In genomic region chr10:95117731-95118212, GRCm38 (mm10) we compare ENCODE assay signal across 14 mouse cellular contexts.
DNase-seq lines count a peak whose midpoint lies in the region; ATAC-seq lines count a peak whose summit lies in the region.
"Had no signal": no experiment of that assay in that cellular context is flagged by ENCODE, and none has a peak within 500 bp of the region (broad histone marks: within the 10 kb centered on the region; RNA-seq: fewer than 3 reads in every experiment).

No protein-coding gene starts in this region.

- 0 out of 2 replicates have a peak overlapping the region, but pooled peaks have one; percentile 13 for H3K4me2 ChIP-seq in heart, embryonic 12.5 days
- no peak overlapping the region for H3K4me2 ChIP-seq in liver, embryonic 12.5 days
- no peak overlapping the region for H3K4me2 ChIP-seq in liver, embryonic 11.5 days
- H3K4me2 ChIP-seq in forebrain, embryonic 15.5 days (replicated peaks) = 0 out of 2 replicates have a peak overlapping the region, but pooled peaks have one; percentile 7
- no peak overlapping the region for H3K4me2 ChIP-seq in limb, embryonic 15.5 days
- H3K4me2 ChIP-seq: hindbrain, embryonic 14.5 days; kidney, embryonic 15.5 days; liver, embryonic 15.5 days; neural tube, embryonic 15.5 days had no signal

- ATAC-seq in heart, embryonic 12.5 days (ENCODE audit: insufficient number of reproducible peaks, low FRiP score) = no peak; the same call in 1 of the 2 replicates
- ATAC-seq in liver, embryonic 12.5 days = no peak
- no peak for ATAC-seq in liver, embryonic 11.5 days (replicated peaks; ENCODE audit: low FRiP score)
- peak; percentile 69 for ATAC-seq in forebrain, embryonic 15.5 days (replicated peaks)
- ATAC-seq in limb, embryonic 15.5 days (ENCODE audit: insufficient number of reproducible peaks, low FRiP score, low TSS enrichment, low read depth) = 0 out of 2 replicates have a peak, but pooled peaks have one; percentile 32

- no peak overlapping the region for H3K9ac ChIP-seq in heart, embryonic 12.5 days
- H3K9ac ChIP-seq in liver, embryonic 12.5 days = no peak overlapping the region
- H3K9ac ChIP-seq in liver, embryonic 11.5 days (ENCODE audit: low read depth, low read length) = no peak overlapping the region
- H3K9ac ChIP-seq in forebrain, embryonic 15.5 days (replicated peaks) = no peak overlapping the region
- no peak overlapping the region for H3K9ac ChIP-seq in limb, embryonic 15.5 days
- H3K9ac ChIP-seq: hindbrain, embryonic 14.5 days; kidney, embryonic 15.5 days; liver, embryonic 15.5 days; neural tube, embryonic 15.5 days had no signal

- H3K9me3 ChIP-seq in heart, embryonic 12.5 days (replicated peaks) = no peaks in the 10 kb centered on the region
- no peaks in the 10 kb centered on the region for H3K9me3 ChIP-seq in liver, embryonic 12.5 days (replicated peaks)
- H3K9me3 ChIP-seq in liver, embryonic 11.5 days (ENCODE audit: control insufficient read depth, low read length) = no peaks in the 10 kb centered on the region
- no peaks in the 10 kb centered on the region for H3K9me3 ChIP-seq in forebrain, embryonic 15.5 days
- H3K9me3 ChIP-seq in limb, embryonic 15.5 days = no peaks in the 10 kb centered on the region
- H3K9me3 ChIP-seq: kidney, embryonic 15.5 days; liver, embryonic 15.5 days; neural tube, embryonic 15.5 days had no signal

- no peak overlapping the region for H3K4me3 ChIP-seq in heart, embryonic 12.5 days
- H3K4me3 ChIP-seq in liver, embryonic 12.5 days = no peak overlapping the region
- H3K4me3 ChIP-seq in liver, embryonic 11.5 days (ENCODE audit: low read depth, low read length) = no peak overlapping the region
- no peak overlapping the region for H3K4me3 ChIP-seq in forebrain, embryonic 15.5 days
- H3K4me3 ChIP-seq in limb, embryonic 15.5 days = no peak overlapping the region
- H3K4me3 ChIP-seq: kidney, embryonic 15.5 days; layer of hippocampus, adult 2 months; liver, embryonic 15.5 days; neural tube, embryonic 15.5 days had no signal

- H3K27ac ChIP-seq in heart, embryonic 12.5 days (ENCODE audit: poor library complexity, severe bottlenecking) = peak overlapping the region; percentile 85
- H3K27ac ChIP-seq in liver, embryonic 12.5 days = peak overlapping the region; percentile 36; the same call in 1 of the 2 replicates
- no peak overlapping the region for H3K27ac ChIP-seq in liver, embryonic 11.5 days (ENCODE audit: low read depth, low read length)
- peak overlapping the region; percentile 70 for H3K27ac ChIP-seq in forebrain, embryonic 15.5 days (replicated peaks)
- H3K27ac ChIP-seq in limb, embryonic 15.5 days = peak overlapping the region; percentile 70
- H3K27ac ChIP-seq: hindbrain, embryonic 14.5 days; kidney, embryonic 15.5 days; layer of hippocampus, adult 2 months; liver, embryonic 15.5 days; neural tube, embryonic 15.5 days had no signal

- H3K36me3 ChIP-seq in heart, embryonic 12.5 days = no peaks in the 10 kb centered on the region
- H3K36me3 ChIP-seq in liver, embryonic 12.5 days = no peaks in the 10 kb centered on the region
- H3K36me3 ChIP-seq in liver, embryonic 11.5 days (ENCODE audit: control insufficient read depth, insufficient read depth, low read length) = no peaks in the 10 kb centered on the region
- no peaks in the 10 kb centered on the region for H3K36me3 ChIP-seq in forebrain, embryonic 15.5 days
- no peaks in the 10 kb centered on the region for H3K36me3 ChIP-seq in limb, embryonic 15.5 days
- H3K36me3 ChIP-seq: kidney, embryonic 15.5 days; liver, embryonic 15.5 days; neural tube, embryonic 15.5 days had no signal

- DNase-seq in heart, postnatal 10 days = no peak
- no peak for DNase-seq in liver, embryonic 11.5 days (ENCODE audit: low spot score)
- DNase-seq in retina, embryonic 14.5 days (ENCODE audit: low spot score) = no peak
- DNase-seq in kidney, adult 18-20 months = no peak
- DNase-seq: cerebellum, adult 11 months had no signal

- peaks cover 35% of the 10 kb centered on the region for H3K4me1 ChIP-seq in heart, embryonic 12.5 days (replicated peaks)
- no peaks in the 10 kb centered on the region for H3K4me1 ChIP-seq in liver, embryonic 12.5 days
- no peaks in the 10 kb centered on the region for H3K4me1 ChIP-seq in liver, embryonic 11.5 days (replicated peaks; ENCODE audit: control insufficient read depth, insufficient read depth, low read length)
- H3K4me1 ChIP-seq in forebrain, embryonic 15.5 days = peaks cover 26% of the 10 kb centered on the region
- peaks cover 29% of the 10 kb centered on the region for H3K4me1 ChIP-seq in limb, embryonic 15.5 days
- H3K4me1 ChIP-seq: liver, embryonic 15.5 days; neural tube, embryonic 15.5 days had no signal

- intact Hi-C loops in heart, postnatal 10 days (cut with DNase I) = loop anchor here (2.0 kb wide), 1 partner anchor 19 kb away; no protein-coding TSS in a partner anchor

- H3K27me3 ChIP-seq in heart, embryonic 12.5 days (replicated peaks) = no peaks in the 10 kb centered on the region
- H3K27me3 ChIP-seq in liver, embryonic 12.5 days (replicated peaks) = no peaks in the 10 kb centered on the region
- no peaks in the 10 kb centered on the region for H3K27me3 ChIP-seq in liver, embryonic 11.5 days (replicated peaks; ENCODE audit: control insufficient read depth, insufficient read depth, low read length)
- H3K27me3 ChIP-seq in forebrain, embryonic 15.5 days = no peaks in the 10 kb centered on the region
- no peaks in the 10 kb centered on the region for H3K27me3 ChIP-seq in limb, embryonic 15.5 days
- H3K27me3 ChIP-seq: kidney, embryonic 15.5 days; liver, embryonic 15.5 days; neural tube, embryonic 15.5 days had no signal

- 25% methylated on average over 3 of the region's 3 CpGs for WGBS in heart, embryonic 12.5 days
- WGBS in liver, embryonic 12.5 days (ENCODE audit: insufficient replicate concordance) = 59% methylated on average over 3 of the region's 3 CpGs
- 59% methylated on average over 3 of the region's 3 CpGs for WGBS in liver, embryonic 11.5 days
- 42% methylated on average over 3 of the region's 3 CpGs for WGBS in forebrain, embryonic 15.5 days
- 15% methylated on average over 3 of the region's 3 CpGs for WGBS in limb, embryonic 15.5 days

Comparison
In these comparisons a context has a peak if more than half of its experiments do, and no peak if none do; other contexts are left out.
1. ATAC-seq: peak in forebrain, embryonic 15.5 days (single experiment) and limb, embryonic 15.5 days (single experiment); none in heart, embryonic 12.5 days (single experiment), liver, embryonic 12.5 days (single experiment) and liver, embryonic 11.5 days (single experiment).
2. H3K4me2 ChIP-seq: peak in heart, embryonic 12.5 days (single experiment) and forebrain, embryonic 15.5 days (single experiment); none in liver, embryonic 12.5 days (single experiment), liver, embryonic 11.5 days (single experiment) and limb, embryonic 15.5 days (single experiment).